7 mouse cellular contexts compared by ENCODE assay signal in genomic region chr2:32287334-32287840, GRCm38 (mm10). TPM values are rescaled to one million over a fixed set of nuclear protein-coding genes. Genes with fewer than 3 reads are reported as not detected.
DNase-seq lines count a peak whose midpoint lies in the region; ATAC-seq lines count a peak whose summit lies in the region.

Gene Golga2, plus strand, starts transcription at chr2:32287384.

- H3K9me3 ChIP-seq in heart, embryonic 10.5 days = no peaks in the 10 kb centered on the region
- H3K9me3 ChIP-seq in midbrain, embryonic 12.5 days = no peaks in the 10 kb centered on the region

- peak within 1 kb of the TSS; percentile 91 for H3K9ac ChIP-seq in midbrain, embryonic 12.5 days (replicated peaks)

- peaks cover 19% of the 10 kb centered on the region for H3K4me1 ChIP-seq in heart, embryonic 10.5 days
- H3K4me1 ChIP-seq in midbrain, embryonic 12.5 days = peaks cover 20% of the 10 kb centered on the region

- H3K4me2 ChIP-seq in midbrain, embryonic 12.5 days (replicated peaks) = peak within 1 kb of the TSS; percentile 98

- H3K27me3 ChIP-seq in heart, embryonic 10.5 days (ENCODE audit: insufficient read depth, poor library complexity, severe bottlenecking) = no peaks in the 10 kb centered on the region
- no peaks in the 10 kb centered on the region for H3K27me3 ChIP-seq in midbrain, embryonic 12.5 days

- ATAC-seq in common myeloid progenitor, adult 5-6 weeks (replicated peaks; ENCODE audit: low read depth, poor library complexity, severe bottlenecking) = no peak
- no peak for ATAC-seq in midbrain, embryonic 12.5 days (ENCODE audit: low FRiP score, low read depth)

- peaks cover 39% of the 10 kb centered on the region for H3K36me3 ChIP-seq in heart, embryonic 10.5 days
- peaks cover 27% of the 10 kb centered on the region for H3K36me3 ChIP-seq in midbrain, embryonic 12.5 days

- under 1% methylated on average over 23 of the region's 23 CpGs for whole genome bisulfite sequencing in heart, embryonic 10.5 days
- 1% methylated on average over 23 of the region's 23 CpGs for WGBS in midbrain, embryonic 12.5 days

- H3K4me3 ChIP-seq in heart, embryonic 10.5 days = peak within 1 kb of the TSS; percentile 98
- peak within 1 kb of the TSS; percentile 86 for H3K4me3 ChIP-seq in midbrain, embryonic 12.5 days

- no peak for DNase-seq in thymus, postnatal 0 days (ENCODE audit: low spot score)
- DNase-seq in thymus, adult 18-20 months = no peak
- no peak for DNase-seq in heart, embryonic 10.5 days (ENCODE audit: low spot score)
- no peak for DNase-seq in layer of hippocampus, postnatal 25 days (ENCODE audit: extremely low spot score in 1 of 2, low spot score in 1 of 2)
- no peak for DNase-seq in cerebellum, postnatal 25 days

- H3K27ac ChIP-seq in heart, embryonic 10.5 days = peak within 1 kb of the TSS; percentile 97
- H3K27ac ChIP-seq in midbrain, embryonic 12.5 days (replicated peaks) = peak within 1 kb of the TSS; percentile 75

RNA-seq across cellular contexts. Expression of gene Golga2, which starts in this region (rescaled TPM):
- 11.6 and 15.4 TPM in 2 replicates for polyA plus RNA-seq in thymus, postnatal 0 days (2015; fragmentation: Nextera tagmentation; extraction: Ambion mirVana)
- total RNA-seq in common myeloid progenitor, adult 5-6 weeks (2017) = 42.8 and 48.4 TPM in 2 replicates
- 22.0 and 27.2 TPM in 2 replicates for polyA plus RNA-seq in heart, embryonic 10.5 days (2016; fragmentation: Nextera tagmentation; extraction: Ambion mirVana)
- total RNA-seq in layer of hippocampus, postnatal 25 days (2021) = 10 to 100 TPM; 81.4 to 89.9 TPM
- polyA plus RNA-seq in midbrain, embryonic 12.5 days (2016; fragmentation: Nextera tagmentation; extraction: Ambion mirVana) = 28.0 and 28.2 TPM in 2 replicates
